Mouse (Mus musculus) v-Abl transformed pro-B cells (cell line): Measurements from ENCODE around the gene Gsg1.

Experiments
- in situ Hi-C, 2 experiments: fragments of 400-800 bp; cut with MboI; formaldehyde crosslinking; loops; one replicate each; pipeline ENCODE4 v1.15.1; 2025; ENCODE audit not compliant: unreplicated experiment in 2 of 2

Gene Gsg1

DNA sequence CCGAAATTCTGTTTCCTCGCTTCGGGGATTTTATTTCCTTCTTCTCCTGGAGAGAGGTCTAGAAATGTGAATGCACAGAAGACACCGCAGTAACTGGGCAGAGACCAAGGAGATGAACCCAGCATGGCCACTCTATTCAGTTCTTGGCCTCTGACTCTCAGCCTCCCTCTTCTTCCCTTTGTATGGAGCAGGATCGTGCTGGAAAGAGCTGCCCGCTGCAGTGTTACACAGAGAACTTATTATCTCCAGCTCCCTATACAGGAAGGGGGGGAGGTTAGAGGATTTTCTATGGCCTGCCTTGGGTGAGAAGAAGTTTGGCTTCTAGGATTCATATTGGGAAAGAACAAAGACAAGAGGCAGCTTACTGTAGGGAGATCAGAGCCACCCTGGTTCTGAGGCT lies 64.0 kb downstream of the Gsg1 start:
- in situ Hi-C loops, result loop anchor here in 1 of 2 experiments (5.0 kb wide), 1 partner anchor 37 kb away; no protein-coding TSS in a partner anchor

DNA sequence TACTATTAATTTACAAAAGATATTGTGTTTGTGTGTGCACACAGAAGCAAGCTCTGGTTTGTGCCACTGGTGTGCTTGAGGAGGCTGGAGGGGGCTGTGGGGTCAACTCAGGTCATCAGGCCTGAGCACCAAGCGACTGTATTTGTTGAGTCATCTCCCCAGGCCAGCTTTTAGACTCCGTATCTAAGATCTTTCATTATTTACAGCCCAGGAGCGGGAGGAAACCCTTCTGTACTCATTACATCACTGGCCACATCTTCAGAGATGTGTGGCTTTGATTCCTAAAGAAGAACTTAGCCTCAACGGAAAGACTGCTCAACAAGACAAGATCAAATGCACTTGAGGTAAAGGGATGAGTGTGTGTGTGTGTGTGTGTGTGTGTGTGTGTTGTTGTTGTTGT lies 65.5 kb downstream of the Gsg1 start:
- in situ Hi-C loops, result no loop called here
